Comparison of ENCODE assay signal across 31 mouse cellular contexts in genomic region chr7:34975913-34976312, GRCm38 (mm10).
DNase-seq lines count a peak whose midpoint lies in the region; ATAC-seq lines count a peak whose summit lies in the region.
"Had no signal": no experiment of that assay in that cellular context is flagged by ENCODE, and none has a peak within 500 bp of the region (broad histone marks: within the 10 kb centered on the region; RNA-seq: fewer than 3 reads in every experiment).

No protein-coding gene starts in this region.

- no peak overlapping the region for H3K9ac ChIP-seq in hindbrain, embryonic 12.5 days
- H3K9ac ChIP-seq in neural tube, embryonic 12.5 days, result no peak overlapping the region
- H3K9ac ChIP-seq in limb, embryonic 13.5 days, result no peak overlapping the region
- H3K9ac ChIP-seq in intestine, embryonic 15.5 days, result no peak overlapping the region
- H3K9ac ChIP-seq in kidney, embryonic 14.5 days (ENCODE audit: low read depth, low read length), result no peak overlapping the region
- H3K9ac ChIP-seq: embryonic facial prominence, embryonic 15.5 days; forebrain, embryonic 12.5 days; heart, embryonic 13.5 days; liver, embryonic 15.5 days; lung, embryonic 14.5 days; stomach, embryonic 15.5 days had no signal

- intact Hi-C loops in gastrocnemius, postnatal 14 days (cut with DNase I; ENCODE audit: low total_unique reads), result no loop called here

- no peak overlapping the region for H3K4me2 ChIP-seq in hindbrain, embryonic 12.5 days (replicated peaks)
- H3K4me2 ChIP-seq in neural tube, embryonic 12.5 days (replicated peaks), result no peak overlapping the region
- no peak overlapping the region for H3K4me2 ChIP-seq in limb, embryonic 13.5 days (replicated peaks)
- H3K4me2 ChIP-seq in intestine, embryonic 15.5 days (replicated peaks), result no peak overlapping the region
- no peak overlapping the region for H3K4me2 ChIP-seq in kidney, embryonic 14.5 days (replicated peaks; ENCODE audit: low read depth, low read length)
- H3K4me2 ChIP-seq: embryonic facial prominence, embryonic 15.5 days; forebrain, embryonic 12.5 days; heart, embryonic 13.5 days; liver, embryonic 15.5 days; lung, embryonic 14.5 days; stomach, embryonic 15.5 days had no signal

- H3K4me1 ChIP-seq in hindbrain, embryonic 12.5 days, result peaks cover 22% of the 10 kb centered on the region
- H3K4me1 ChIP-seq in hindbrain, embryonic 10.5 days (replicated peaks), result peaks cover 14% of the 10 kb centered on the region
- H3K4me1 ChIP-seq in neural tube, embryonic 12.5 days, result peaks cover 11% of the 10 kb centered on the region
- peaks cover 55% of the 10 kb centered on the region for H3K4me1 ChIP-seq in limb, embryonic 13.5 days
- H3K4me1 ChIP-seq in intestine, embryonic 15.5 days (replicated peaks), result no peaks in the 10 kb centered on the region
- no peaks in the 10 kb centered on the region for H3K4me1 ChIP-seq in kidney, embryonic 14.5 days (ENCODE audit: control insufficient read depth, insufficient read depth, low read length)
- H3K4me1 ChIP-seq: stomach, embryonic 15.5 days had no signal

- no peak overlapping the region for H3K27ac ChIP-seq in hindbrain, embryonic 12.5 days
- H3K27ac ChIP-seq in hindbrain, embryonic 10.5 days, result no peak overlapping the region
- no peak overlapping the region for H3K27ac ChIP-seq in neural tube, embryonic 12.5 days
- 0 out of 2 replicates have a peak overlapping the region, but pooled peaks have one; percentile 10 for H3K27ac ChIP-seq in limb, embryonic 13.5 days
- no peak overlapping the region for H3K27ac ChIP-seq in intestine, embryonic 15.5 days
- H3K27ac ChIP-seq in kidney, embryonic 14.5 days (ENCODE audit: low read depth, low read length), result no peak overlapping the region
- H3K27ac ChIP-seq: embryonic facial prominence, embryonic 10.5 days; embryonic facial prominence, embryonic 15.5 days; heart, embryonic 13.5 days; liver, embryonic 15.5 days; stomach, embryonic 15.5 days had no signal

- 84% methylated on average over 12 of the region's 12 CpGs for WGBS in hindbrain, embryonic 12.5 days
- 92% methylated on average over 12 of the region's 12 CpGs for WGBS in hindbrain, embryonic 10.5 days
- 75% methylated on average over 12 of the region's 12 CpGs for WGBS in neural tube, embryonic 12.5 days
- WGBS in limb, embryonic 13.5 days, result 47% methylated on average over 12 of the region's 12 CpGs
- WGBS in intestine, embryonic 15.5 days, result 86% methylated on average over 12 of the region's 12 CpGs
- 87% methylated on average over 12 of the region's 12 CpGs for WGBS in kidney, embryonic 14.5 days

- ATAC-seq in hindbrain, embryonic 12.5 days (ENCODE audit: low FRiP score), result peak; percentile 60; the same call in 1 of the 2 replicates
- 0 out of 2 replicates have a peak, but pooled peaks have one; percentile 44 for ATAC-seq in neural tube, embryonic 12.5 days (ENCODE audit: low FRiP score, low read depth)
- ATAC-seq in limb, embryonic 13.5 days (ENCODE audit: low FRiP score, low read depth), result no peak; the same call in 1 of the 2 replicates
- no peak for ATAC-seq in intestine, embryonic 15.5 days
- ATAC-seq in kidney, embryonic 14.5 days (ENCODE audit: low FRiP score, low TSS enrichment), result no peak
- ATAC-seq: intestine, embryonic 16.5 days; Patski had no signal

- H3K27me3 ChIP-seq in hindbrain, embryonic 12.5 days, result no peaks in the 10 kb centered on the region
- no peaks in the 10 kb centered on the region for H3K27me3 ChIP-seq in hindbrain, embryonic 10.5 days (ENCODE audit: insufficient read depth, poor library complexity, severe bottlenecking)
- H3K27me3 ChIP-seq in neural tube, embryonic 12.5 days (replicated peaks), result no peaks in the 10 kb centered on the region
- no peaks in the 10 kb centered on the region for H3K27me3 ChIP-seq in limb, embryonic 13.5 days
- no peaks in the 10 kb centered on the region for H3K27me3 ChIP-seq in intestine, embryonic 15.5 days (replicated peaks)
- H3K27me3 ChIP-seq in kidney, embryonic 14.5 days (ENCODE audit: control insufficient read depth, insufficient read depth, low read length), result no peaks in the 10 kb centered on the region
- H3K27me3 ChIP-seq: embryonic facial prominence, embryonic 15.5 days; forebrain, embryonic 12.5 days; heart, embryonic 13.5 days; liver, embryonic 15.5 days; Patski; stomach, embryonic 15.5 days had no signal

- H3K9me3 ChIP-seq in hindbrain, embryonic 12.5 days (replicated peaks), result no peaks in the 10 kb centered on the region
- H3K9me3 ChIP-seq in hindbrain, embryonic 10.5 days, result no peaks in the 10 kb centered on the region
- H3K9me3 ChIP-seq in neural tube, embryonic 12.5 days, result no peaks in the 10 kb centered on the region
- 0 out of 2 replicates have a peak, but pooled peaks cover under 1% of the 10 kb centered on the region for H3K9me3 ChIP-seq in limb, embryonic 13.5 days
- H3K9me3 ChIP-seq in intestine, embryonic 15.5 days, result no peaks in the 10 kb centered on the region
- H3K9me3 ChIP-seq in kidney, embryonic 14.5 days (ENCODE audit: control insufficient read depth, low read length), result no peaks in the 10 kb centered on the region
- H3K9me3 ChIP-seq: embryonic facial prominence, embryonic 10.5 days; embryonic facial prominence, embryonic 15.5 days; forebrain, embryonic 12.5 days; G1E; heart, embryonic 13.5 days; liver, embryonic 15.5 days; stomach, embryonic 15.5 days had no signal

- no peak overlapping the region for H3K4me3 ChIP-seq in hindbrain, embryonic 12.5 days
- no peak overlapping the region for H3K4me3 ChIP-seq in hindbrain, embryonic 10.5 days
- no peak overlapping the region for H3K4me3 ChIP-seq in neural tube, embryonic 12.5 days
- H3K4me3 ChIP-seq in limb, embryonic 13.5 days, result no peak overlapping the region
- no peak overlapping the region for H3K4me3 ChIP-seq in intestine, embryonic 15.5 days (replicated peaks)
- H3K4me3 ChIP-seq in kidney, embryonic 14.5 days (ENCODE audit: low read length), result no peak overlapping the region
- H3K4me3 ChIP-seq: embryonic facial prominence, embryonic 10.5 days; embryonic facial prominence, embryonic 15.5 days; forebrain, embryonic 12.5 days; heart, embryonic 13.5 days; liver, embryonic 15.5 days; stomach, embryonic 15.5 days had no signal

- no peaks in the 10 kb centered on the region for H3K36me3 ChIP-seq in hindbrain, embryonic 12.5 days
- peaks cover 2% of the 10 kb centered on the region for H3K36me3 ChIP-seq in hindbrain, embryonic 10.5 days
- no peaks in the 10 kb centered on the region for H3K36me3 ChIP-seq in neural tube, embryonic 12.5 days
- H3K36me3 ChIP-seq in limb, embryonic 13.5 days, result peaks cover 4% of the 10 kb centered on the region
- H3K36me3 ChIP-seq in intestine, embryonic 15.5 days, result no peaks in the 10 kb centered on the region
- H3K36me3 ChIP-seq in kidney, embryonic 14.5 days (ENCODE audit: control insufficient read depth, insufficient read depth, low read length), result peaks cover 3% of the 10 kb centered on the region; the same call in 1 of the 2 replicates

- no peak for DNase-seq in hindbrain, embryonic 10.5 days (ENCODE audit: low spot score)
- no peak for DNase-seq in neural tube, embryonic 10.5 days (ENCODE audit: extremely low spot score, low spot score)
- no peak for DNase-seq in gastrocnemius, postnatal 14 days
- DNase-seq: adrenal gland, postnatal 10 days; cerebellum, adult 11-12 months; cerebellum, postnatal 10 days; gastrocnemius, postnatal 36 days; heart, adult 18-20 months; heart, postnatal 10 days; kidney, adult 8-10 months; kidney, postnatal 10 days; layer of hippocampus, postnatal 36 days; left cerebral cortex, postnatal 4 days; lung, embryonic 14.5 days; lung, postnatal 14 days; right cerebral cortex, postnatal 25 days; thymus, postnatal 14 days had no signal

Comparison
In these comparisons a context has a peak if more than half of its experiments do, and no peak if none do; other contexts are left out.
1. ATAC-seq: peak in hindbrain, embryonic 12.5 days (single experiment) and neural tube, embryonic 12.5 days (single experiment); none in limb, embryonic 13.5 days (single experiment), intestine, embryonic 15.5 days (single experiment) and kidney, embryonic 14.5 days (single experiment).